Mouse (Mus musculus): ENCODE results near the gene Zfp764.

GRCm38 (mm10) chr7:127378310-127378921 lies 28.2 kb downstream of the Zfp764 start:
- TF ChIP-seq POLR2A (IDR thresholded peaks at IDR 0.05; ENCODE audit: control insufficient read depth, extremely low read depth, insufficient read depth, low read length, poor library complexity) (no peak), CTCF (IDR thresholded peaks at IDR 0.05; ENCODE audit: borderline replicate concordance, control insufficient read depth, extremely low read depth, insufficient read depth, low read length, poor library complexity) (no peak)

Data from thymus, adult 2 months (tissue).